Mouse (Mus musculus): ENCODE measurements around the gene Ap5z1.

GRCm38 (mm10) chr5:142482512-142482911 is 18.8 kb downstream of the Ap5z1 start:
- peak; percentile 48 for TF ChIP-seq CTCF (IDR thresholded peaks at IDR 0.05; ENCODE audit: control insufficient read depth, insufficient read depth, insufficient read length)
- no peak for TF ChIP-seq MAX (IDR thresholded peaks at IDR 0.05)
- no peak for TF ChIP-seq FOSL1 (IDR thresholded peaks at IDR 0.05; ENCODE audit: insufficient read depth, low read length, poor library complexity, severe bottlenecking)
- TF ChIP-seq CEBPB (IDR thresholded peaks at IDR 0.05; ENCODE audit: low read depth): no peak
- TF ChIP-seq USF1 (IDR thresholded peaks at IDR 0.05; ENCODE audit: low read depth): no peak
- TF ChIP-seq MYOG (IDR thresholded peaks at IDR 0.05; ENCODE audit: control insufficient read depth, extremely low read depth, insufficient read length): no peak
